Mouse (Mus musculus): ENCODE measurements around the gene Tap2.
A peak's percentile ranks its signal among the peaks of the same experiment; 100 is the strongest.
"Not testable (repeated sequence)": the region's sequence is repeated elsewhere in the genome, so short reads cannot be mapped to it uniquely, and the experiment has no call there.

Gene Tap2

DNA sequence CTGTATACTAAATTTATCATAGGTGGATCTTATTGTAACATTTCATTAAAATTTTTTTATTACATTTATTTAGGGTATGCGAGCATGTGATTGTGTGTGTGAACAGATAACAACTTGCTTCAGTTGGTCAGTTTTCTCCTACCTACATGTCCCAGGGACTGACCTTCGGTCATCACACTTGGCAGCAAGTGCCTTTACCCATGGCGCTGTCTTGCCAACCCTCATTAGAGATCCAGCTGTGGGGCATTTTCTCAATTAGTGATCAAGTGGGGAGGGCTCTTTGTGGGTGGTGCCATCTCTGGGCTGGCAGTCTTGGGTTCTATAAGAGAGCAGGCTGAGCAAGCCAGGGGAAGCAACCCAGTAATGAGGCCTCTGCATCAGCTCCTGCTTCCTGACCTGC, 21.5 kb downstream of the Tap2 start:
- no peaks in the 10 kb centered on the region for H3K27me3 ChIP-seq (ENCODE audit: insufficient read depth, low read length)
- TF ChIP-seq NANOG (IDR thresholded peaks at IDR 0.05; ENCODE audit: borderline replicate concordance, low read length) (no peak), CTCF (conservative IDR thresholded peaks at IDR 0.05; ENCODE audit: low read length) (no peak), POU5F1 (IDR thresholded peaks at IDR 0.05; ENCODE audit: borderline replicate concordance, low read length) (no peak)
- no peaks in the 10 kb centered on the region for H3K4me1 ChIP-seq (replicated peaks; ENCODE audit: low read depth, low read length)
- H3K9me3 ChIP-seq (ENCODE audit: low read length), result peaks cover 35% of the 10 kb centered on the region
- H3K4me3 ChIP-seq (replicated peaks; ENCODE audit: low read length), result peak overlapping the region; percentile 32; the same call in 1 of the 2 replicates
- H3K36me3 ChIP-seq (ENCODE audit: insufficient read depth, low read length), result no peaks in the 10 kb centered on the region

DNA sequence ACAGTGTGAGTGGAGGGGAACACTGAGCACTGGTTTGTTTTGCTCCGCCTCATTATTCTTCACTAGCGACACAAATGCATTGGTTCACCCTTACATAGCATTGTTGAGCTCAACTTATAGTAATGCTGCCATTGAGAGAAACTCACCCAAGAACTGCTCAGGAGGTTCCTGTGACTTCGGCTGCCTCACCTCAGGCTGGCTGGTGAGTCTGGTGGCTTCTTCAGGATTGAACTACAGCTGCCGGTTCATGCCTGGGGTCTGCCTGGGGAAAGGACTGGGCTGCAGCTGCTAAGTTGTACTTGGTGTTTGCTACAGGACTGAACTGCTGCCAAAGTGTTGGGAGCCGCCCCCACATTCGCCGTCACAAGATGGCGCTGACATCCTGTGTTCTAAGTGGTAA, 22.1 kb downstream of the Tap2 start:
- TF ChIP-seq POU5F1 (IDR thresholded peaks at IDR 0.05; ENCODE audit: borderline replicate concordance, low read length) (no peak), NANOG (IDR thresholded peaks at IDR 0.05; ENCODE audit: borderline replicate concordance, low read length) (no peak), CTCF (conservative IDR thresholded peaks at IDR 0.05; ENCODE audit: low read length) (no peak)
- Histone ChIP-seq H3K36me3 (ENCODE audit: insufficient read depth, low read length) (no peaks in the 10 kb centered on the region), H3K4me1 (replicated peaks; ENCODE audit: low read depth, low read length) (no peaks in the 10 kb centered on the region), H3K4me3 (replicated peaks; ENCODE audit: low read length) (no peak overlapping the region), H3K27me3 (ENCODE audit: insufficient read depth, low read length) (no peaks in the 10 kb centered on the region), H3K9me3 (ENCODE audit: low read length) (peaks cover 37% of the 10 kb centered on the region)

DNA sequence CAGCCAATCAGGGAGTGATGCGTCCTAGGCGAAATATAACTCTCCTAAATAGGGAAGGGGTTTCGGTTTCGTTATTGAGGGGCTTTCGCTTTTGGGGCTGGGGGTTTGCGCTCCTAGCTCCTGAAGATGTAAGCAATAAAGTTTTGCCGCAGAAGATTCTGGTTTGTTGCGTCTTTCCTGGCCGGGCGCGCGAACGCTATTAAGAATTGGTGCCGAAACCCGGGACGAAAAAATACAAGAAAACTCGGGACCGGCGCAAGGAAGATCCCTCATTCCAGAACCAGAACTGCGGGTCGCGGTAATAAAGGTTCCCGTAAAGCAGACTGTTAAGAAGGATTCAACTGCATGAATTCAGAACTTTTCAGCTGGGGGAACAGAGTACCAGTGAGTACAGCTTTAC, 22.6 kb downstream of the Tap2 start:
- peaks cover 40% of the 10 kb centered on the region for H3K9me3 ChIP-seq (ENCODE audit: low read length)
- H3K36me3 ChIP-seq (ENCODE audit: insufficient read depth, low read length); H3K4me3 ChIP-seq (replicated peaks; ENCODE audit: low read length); H3K27me3 ChIP-seq (ENCODE audit: insufficient read depth, low read length); H3K4me1 ChIP-seq (replicated peaks; ENCODE audit: low read depth, low read length): not testable (repeated sequence)

DNA sequence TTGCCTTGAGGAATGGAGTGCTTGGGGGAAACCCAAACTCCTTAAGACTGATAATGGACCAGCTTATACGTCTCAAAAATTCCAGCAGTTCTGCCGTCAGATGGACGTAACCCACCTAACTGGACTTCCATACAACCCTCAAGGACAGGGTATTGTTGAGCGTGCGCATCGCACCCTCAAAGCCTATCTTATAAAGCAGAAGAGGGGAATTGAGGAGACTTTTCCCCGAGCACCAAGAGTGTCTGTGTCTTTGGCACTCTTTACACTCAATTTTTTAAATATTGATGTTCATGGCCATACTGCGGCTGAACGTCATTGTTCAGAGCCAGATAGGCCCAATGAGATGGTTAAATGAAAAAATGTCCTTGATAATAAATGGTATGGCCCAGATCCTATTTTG, 27.6 kb downstream of the Tap2 start:
- not testable (repeated sequence) for H3K27me3 ChIP-seq (ENCODE audit: insufficient read depth, low read length); H3K36me3 ChIP-seq (ENCODE audit: insufficient read depth, low read length); H3K4me3 ChIP-seq (replicated peaks; ENCODE audit: low read length); H3K4me1 ChIP-seq (replicated peaks; ENCODE audit: low read depth, low read length)
- peaks cover 53% of the 10 kb centered on the region for H3K9me3 ChIP-seq (ENCODE audit: low read length)

DNA sequence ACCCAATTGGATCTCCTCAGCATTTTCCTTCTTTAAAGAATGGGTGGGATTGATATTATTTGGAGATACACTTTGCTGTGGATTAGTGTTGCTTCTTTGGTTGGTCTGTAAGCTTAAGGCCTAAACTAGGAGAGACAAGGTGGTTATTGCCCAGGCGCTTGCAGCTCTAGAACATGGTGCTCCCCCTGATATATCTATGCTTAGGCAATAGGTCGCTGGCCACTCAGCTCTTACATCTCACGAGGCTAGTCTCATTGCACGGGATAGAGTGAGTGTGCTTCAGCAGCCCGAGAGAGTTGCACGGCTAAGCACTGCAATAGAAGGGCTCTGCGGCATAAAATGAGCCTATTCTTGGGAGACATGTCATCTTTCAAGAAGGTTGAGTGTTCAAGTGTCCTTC, 28.7 kb downstream of the Tap2 start:
- not testable (repeated sequence) for H3K36me3 ChIP-seq (ENCODE audit: insufficient read depth, low read length); H3K4me1 ChIP-seq (replicated peaks; ENCODE audit: low read depth, low read length); H3K4me3 ChIP-seq (replicated peaks; ENCODE audit: low read length); H3K27me3 ChIP-seq (ENCODE audit: insufficient read depth, low read length)
- H3K9me3 ChIP-seq (ENCODE audit: low read length), result peaks cover 59% of the 10 kb centered on the region

DNA sequence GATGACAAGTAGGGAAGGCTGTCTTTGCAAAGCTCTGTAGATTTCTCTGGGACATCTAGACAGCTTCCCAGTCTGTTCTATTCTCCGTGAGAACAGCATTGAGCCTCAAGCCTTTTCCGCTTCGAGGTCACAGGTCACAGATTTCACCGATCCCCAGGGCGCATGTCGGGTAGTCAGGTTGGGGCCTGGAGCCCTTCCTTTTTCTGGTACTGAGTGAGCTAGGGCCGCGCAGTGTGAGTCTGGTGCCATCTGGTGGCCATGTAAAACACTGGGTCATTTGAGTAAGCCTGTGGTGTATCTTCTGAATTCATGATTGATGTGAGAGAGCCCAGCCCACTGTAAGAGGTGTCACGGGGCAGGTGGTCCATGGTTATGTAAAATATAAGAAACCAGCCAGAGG, 31.6 kb downstream of the Tap2 start:
- H3K9me3 ChIP-seq (ENCODE audit: low read length), result peaks cover 79% of the 10 kb centered on the region
- H3K4me3 ChIP-seq (replicated peaks; ENCODE audit: low read length), result no peak overlapping the region
- H3K27me3 ChIP-seq (ENCODE audit: insufficient read depth, low read length), result no peaks in the 10 kb centered on the region
- no peaks in the 10 kb centered on the region for H3K4me1 ChIP-seq (replicated peaks; ENCODE audit: low read depth, low read length)
- TF ChIP-seq POU5F1 (IDR thresholded peaks at IDR 0.05; ENCODE audit: borderline replicate concordance, low read length), result no peak
- TF ChIP-seq NANOG (IDR thresholded peaks at IDR 0.05; ENCODE audit: borderline replicate concordance, low read length), result no peak
- no peak for TF ChIP-seq CTCF (conservative IDR thresholded peaks at IDR 0.05; ENCODE audit: low read length)
- no peaks in the 10 kb centered on the region for H3K36me3 ChIP-seq (ENCODE audit: insufficient read depth, low read length)

DNA sequence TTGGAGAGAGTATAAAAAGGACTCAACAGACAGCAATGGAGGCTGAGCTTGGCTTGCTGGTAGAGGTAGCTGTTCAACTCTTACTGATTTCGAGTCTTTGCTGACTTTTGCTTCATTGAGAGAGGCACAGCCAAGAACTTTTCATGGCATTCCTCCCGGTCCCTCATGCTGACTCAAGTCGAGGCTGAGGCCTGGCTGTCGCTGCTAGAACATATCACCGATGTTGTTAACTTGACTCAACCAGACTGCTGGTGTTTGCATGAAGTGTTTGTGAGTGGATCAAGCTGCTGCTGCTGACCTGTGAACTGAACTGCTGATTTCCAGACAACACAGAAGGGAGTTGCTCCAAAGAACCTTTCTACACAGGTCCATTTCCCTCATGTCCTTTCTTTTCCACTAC, 33.4 kb downstream of the Tap2 start:
- no peaks in the 10 kb centered on the region for H3K27me3 ChIP-seq (ENCODE audit: insufficient read depth, low read length)
- peaks cover 88% of the 10 kb centered on the region for H3K9me3 ChIP-seq (ENCODE audit: low read length)
- H3K36me3 ChIP-seq (ENCODE audit: insufficient read depth, low read length), result no peaks in the 10 kb centered on the region
- no peaks in the 10 kb centered on the region for H3K4me1 ChIP-seq (replicated peaks; ENCODE audit: low read depth, low read length)
- H3K4me3 ChIP-seq (replicated peaks; ENCODE audit: low read length), result no peak overlapping the region
- TF ChIP-seq NANOG (IDR thresholded peaks at IDR 0.05; ENCODE audit: borderline replicate concordance, low read length) (no peak), CTCF (conservative IDR thresholded peaks at IDR 0.05; ENCODE audit: low read length) (no peak), POU5F1 (IDR thresholded peaks at IDR 0.05; ENCODE audit: borderline replicate concordance, low read length) (no peak)

DNA sequence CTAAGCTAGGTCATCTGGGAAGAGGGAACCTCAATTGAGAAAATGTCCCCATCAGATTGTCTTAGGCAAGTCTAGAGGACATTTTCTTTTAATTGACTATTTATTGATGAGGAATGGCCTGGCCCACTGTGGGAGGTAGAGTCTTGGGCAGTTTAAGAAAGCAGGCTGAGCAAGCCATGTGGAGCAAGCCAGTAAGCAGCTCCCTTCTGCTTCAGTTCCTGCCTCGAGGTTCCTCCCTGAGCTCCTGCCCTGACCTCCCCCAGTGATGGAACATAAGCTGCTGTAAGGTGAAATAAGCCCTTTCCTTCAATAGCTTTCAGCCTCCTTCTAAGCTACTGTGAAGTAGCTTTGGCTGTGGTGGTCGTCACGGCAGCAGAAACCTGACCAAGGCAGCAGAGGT, 34.4 kb downstream of the Tap2 start:
- Histone ChIP-seq H3K9me3 (ENCODE audit: low read length) (peaks cover 91% of the 10 kb centered on the region), H3K36me3 (ENCODE audit: insufficient read depth, low read length) (no peaks in the 10 kb centered on the region), H3K4me1 (replicated peaks; ENCODE audit: low read depth, low read length) (no peaks in the 10 kb centered on the region), H3K4me3 (replicated peaks; ENCODE audit: low read length) (no peak overlapping the region), H3K27me3 (ENCODE audit: insufficient read depth, low read length) (no peaks in the 10 kb centered on the region)
- TF ChIP-seq NANOG (IDR thresholded peaks at IDR 0.05; ENCODE audit: borderline replicate concordance, low read length) (no peak), CTCF (conservative IDR thresholded peaks at IDR 0.05; ENCODE audit: low read length) (no peak), POU5F1 (IDR thresholded peaks at IDR 0.05; ENCODE audit: borderline replicate concordance, low read length) (no peak)

DNA sequence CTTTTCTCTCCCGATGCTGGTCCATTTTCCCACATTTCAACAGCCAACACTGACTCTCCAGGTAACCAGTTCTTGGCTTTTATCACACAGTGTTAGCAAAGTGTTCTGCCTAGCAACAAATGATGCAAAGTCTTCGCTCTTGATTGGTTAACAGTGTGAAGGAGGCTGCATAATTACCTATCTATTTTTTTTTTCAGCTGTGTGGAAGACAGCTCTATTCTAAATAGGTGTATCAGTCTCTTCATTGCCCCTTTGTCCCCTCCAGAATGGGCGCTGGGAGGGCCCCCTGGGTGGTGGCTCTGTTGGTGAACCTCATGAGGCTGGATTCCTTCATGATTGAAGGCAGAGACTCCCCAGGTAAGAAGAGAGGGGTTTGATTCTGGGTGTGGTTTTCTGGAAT, 35.4 kb downstream of the Tap2 start, which contains the start of gene H2-Ob:
Gene H2-Ob, plus strand, starts transcription at position 198 of the 400 bp plus-strand sequence.
- no peaks in the 10 kb centered on the region for H3K4me1 ChIP-seq (replicated peaks; ENCODE audit: low read depth, low read length)
- peaks cover 81% of the 10 kb centered on the region for H3K9me3 ChIP-seq (ENCODE audit: low read length)
- H3K36me3 ChIP-seq (ENCODE audit: insufficient read depth, low read length), result no peaks in the 10 kb centered on the region
- TF ChIP-seq NANOG (IDR thresholded peaks at IDR 0.05; ENCODE audit: borderline replicate concordance, low read length), result no peak
- no peak for TF ChIP-seq CTCF (conservative IDR thresholded peaks at IDR 0.05; ENCODE audit: low read length)
- TF ChIP-seq POU5F1 (IDR thresholded peaks at IDR 0.05; ENCODE audit: borderline replicate concordance, low read length), result no peak
- no peak within 1 kb of the TSS for H3K4me3 ChIP-seq (replicated peaks; ENCODE audit: low read length)
- H3K27me3 ChIP-seq (ENCODE audit: insufficient read depth, low read length), result no peaks in the 10 kb centered on the region

DNA sequence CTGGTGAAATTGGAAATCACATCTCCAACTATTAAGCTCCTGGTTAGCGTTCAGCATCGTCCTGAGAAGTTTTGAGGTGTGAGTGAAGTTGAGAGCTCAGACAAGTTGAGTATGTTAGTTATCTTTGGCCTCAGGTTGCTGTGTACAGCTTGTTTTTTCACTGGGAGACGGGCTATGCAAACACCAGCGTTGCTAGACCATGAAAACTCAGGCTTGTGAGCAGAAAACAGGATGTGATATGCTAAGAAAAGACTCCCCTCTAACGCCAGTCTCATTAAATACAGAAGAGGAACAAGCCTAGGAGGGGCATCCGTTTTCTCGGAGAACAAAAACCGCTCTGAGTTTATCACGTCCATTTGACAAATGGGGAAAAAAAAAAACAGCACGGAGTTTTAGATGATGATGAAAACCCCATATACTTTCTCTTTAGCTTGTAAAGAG, 36.3 kb downstream of the Tap2 start:
- Histone ChIP-seq H3K9me3 (ENCODE audit: low read length) (peaks cover 72% of the 10 kb centered on the region), H3K4me3 (replicated peaks; ENCODE audit: low read length) (no peak overlapping the region), H3K36me3 (ENCODE audit: insufficient read depth, low read length) (no peaks in the 10 kb centered on the region), H3K4me1 (replicated peaks; ENCODE audit: low read depth, low read length) (no peaks in the 10 kb centered on the region), H3K27me3 (ENCODE audit: insufficient read depth, low read length) (no peaks in the 10 kb centered on the region)
- no peak for TF ChIP-seq NANOG (IDR thresholded peaks at IDR 0.05; ENCODE audit: borderline replicate concordance, low read length)
- TF ChIP-seq CTCF (conservative IDR thresholded peaks at IDR 0.05; ENCODE audit: low read length), result no peak
- TF ChIP-seq POU5F1 (IDR thresholded peaks at IDR 0.05; ENCODE audit: borderline replicate concordance, low read length), result no peak

All from E14TG2a.4 (cell line).